Mouse (Mus musculus) MEL (cell line): ENCODE results near the gene Gm28729. TPM values are rescaled to one million over a fixed set of nuclear protein-coding genes. Genes with fewer than 3 reads are reported as not detected.

Source experiments
- DNase-seq: peaks from one replicate; pipeline ENCODE4 v3.0.0; 2011; ENCODE audit warnings: low read depth, low spot score
- H3K27ac ChIP-seq: 2 replicates; pipeline ENCODE4 v1.5.1; 2012; ENCODE audit warnings: low read depth, mild to moderate bottlenecking, control low read depth, low read length, moderate library complexity; ENCODE audit not compliant: control insufficient read depth
- H3K27me3 ChIP-seq, 2 experiments: fragments of 150-350 bp in 1 of 2; sonication (generic) in 1 of 2; 2 replicates each; pipeline ENCODE4 v1.6.1; 2012; ENCODE audit warnings: low read length in 2 of 2, mild to moderate bottlenecking in 2 of 2, improper control_type of control experiment in 1 of 2, moderate library complexity in 1 of 2; ENCODE audit not compliant: insufficient read depth in 2 of 2, control insufficient read depth in 1 of 2
- H3K36me3 ChIP-seq, 2 experiments: 2 replicates each; pipeline ENCODE4 v1.6.1; 2012 to 2014; ENCODE audit warnings: low read length in 2 of 2, improper control_type of control experiment in 1 of 2, inconsistent platforms in 1 of 2, mild to moderate bottlenecking in 1 of 2; ENCODE audit not compliant: insufficient read depth in 2 of 2, control insufficient read depth in 1 of 2
- H3K4me1 ChIP-seq, 2 experiments: fragments of 150-350 bp in 1 of 2; sonication (generic) in 1 of 2; 2 replicates each; pipeline ENCODE4 v1.6.1; 2012; ENCODE audit warnings: low read length in 2 of 2, improper control_type of control experiment in 1 of 2, mild to moderate bottlenecking in 1 of 2; ENCODE audit not compliant: insufficient read depth in 2 of 2, control insufficient read depth in 1 of 2
- H3K4me3 ChIP-seq, 2 experiments: fragments of 150-350 bp in 1 of 2; sonication (generic) in 1 of 2; 2 replicates each; pipeline ENCODE4 v1.5.1; 2012; ENCODE audit warnings: low read depth in 2 of 2, low read length in 2 of 2, mild to moderate bottlenecking in 2 of 2, moderate library complexity in 2 of 2, control low read depth in 1 of 2, improper control_type of control experiment in 1 of 2; ENCODE audit not compliant: control insufficient read depth in 1 of 2, insufficient read depth in 1 of 2
- H3K79me2 ChIP-seq: 2 replicates; pipeline ENCODE4 v1.6.1; 2012; ENCODE audit warnings: mild to moderate bottlenecking, low read length, moderate library complexity; ENCODE audit not compliant: control insufficient read depth, poor library complexity, insufficient read depth
- H3K9ac ChIP-seq: 2 replicates; pipeline ENCODE4 v1.6.1; 2012; ENCODE audit warnings: low read depth, mild to moderate bottlenecking, control low read depth, low read length, moderate library complexity; ENCODE audit not compliant: control insufficient read depth, poor library complexity, severe bottlenecking
- H3K9me3 ChIP-seq: fragments of 150-350 bp; sonication (generic); replicated peaks from 2 replicates; pipeline ENCODE4 v1.6.1; 2012; ENCODE audit warnings: mild to moderate bottlenecking, low read length, improper control_type of control experiment, moderate library complexity; ENCODE audit not compliant: insufficient read depth
- CHD1 ChIP-seq: IDR thresholded peaks from 2 replicates; pipeline ENCODE4 v1.6.1; 2012; ENCODE audit warnings: low read depth, mild to moderate bottlenecking, inconsistent platforms, low read length, improper control_type of control experiment
- CHD2 ChIP-seq: IDR thresholded peaks from 2 replicates; pipeline ENCODE4 v1.6.1; 2011; ENCODE audit warnings: low read length, improper control_type of control experiment
- CTCF ChIP-seq, 3 experiments: IDR thresholded peaks in 2 of 3; conservative IDR thresholded peaks in 1 of 3; 2 replicates each; pipeline ENCODE4 v1.5.1; 2011 to 2012; ENCODE audit warnings: low read length in 3 of 3, low read depth in 2 of 3, mild to moderate bottlenecking in 2 of 3, improper control_type of control experiment in 1 of 3, inconsistent platforms in 1 of 3, mixed read lengths in 1 of 3, moderate library complexity in 1 of 3; ENCODE audit not compliant: control insufficient read depth in 1 of 3, insufficient read depth in 1 of 3, poor library complexity in 1 of 3, severe bottlenecking in 1 of 3
- EP300 ChIP-seq, 2 experiments: IDR thresholded peaks; 2 replicates each; pipeline ENCODE4 v1.6.1; 2011; ENCODE audit warnings: improper control_type of control experiment in 2 of 2, low read length in 2 of 2, low read depth in 1 of 2, mild to moderate bottlenecking in 1 of 2
- JUND ChIP-seq: IDR thresholded peaks from 2 replicates; pipeline ENCODE4 v1.6.1; 2011; ENCODE audit warnings: low read depth, mild to moderate bottlenecking, improper control_type of control experiment, low read length
- MAZ ChIP-seq: IDR thresholded peaks from 2 replicates; pipeline ENCODE4 v1.6.1; 2012; ENCODE audit warnings: low read depth, mild to moderate bottlenecking, inconsistent platforms, low read length, improper control_type of control experiment
- MXI1 ChIP-seq: IDR thresholded peaks from 2 replicates; pipeline ENCODE4 v1.6.1; 2011; ENCODE audit warnings: mild to moderate bottlenecking, low read depth, low read length, improper control_type of control experiment
- MYB ChIP-seq: IDR thresholded peaks from 2 replicates; pipeline ENCODE4 v1.6.1; 2011; ENCODE audit warnings: mild to moderate bottlenecking, low read depth, low read length, improper control_type of control experiment
- NELFE ChIP-seq: IDR thresholded peaks from 2 replicates; pipeline ENCODE4 v1.6.1; 2011; ENCODE audit warnings: low read depth, low read length, improper control_type of control experiment
- POLR2AphosphoS2 ChIP-seq: IDR thresholded peaks from 2 replicates; pipeline ENCODE4 v1.6.1; 2011; ENCODE audit warnings: low read length, improper control_type of control experiment
- POLR2AphosphoS5 ChIP-seq: IDR thresholded peaks from 2 replicates; pipeline ENCODE4 v1.6.1; 2012; ENCODE audit warnings: low read depth, borderline replicate concordance, mild to moderate bottlenecking, inconsistent platforms, low read length, moderate library complexity, mixed read lengths
- SMC3 ChIP-seq: IDR thresholded peaks from 2 replicates; pipeline ENCODE4 v1.6.1; 2011; ENCODE audit warnings: low read depth, low read length, improper control_type of control experiment
- TBP ChIP-seq: IDR thresholded peaks from 2 replicates; pipeline ENCODE4 v1.8.0; 2011; ENCODE audit warnings: low read depth, low read length, improper control_type of control experiment
- TCF12 ChIP-seq: IDR thresholded peaks from 2 replicates; pipeline ENCODE4 v1.6.1; 2014; ENCODE audit warnings: low read depth, mild to moderate bottlenecking, inconsistent platforms, low read length, improper control_type of control experiment, moderate library complexity
- USF2 ChIP-seq, 2 experiments: IDR thresholded peaks; 2 replicates each; pipeline ENCODE4 v1.6.1; 2011 to 2012; ENCODE audit warnings: improper control_type of control experiment in 2 of 2, low read length in 2 of 2, borderline replicate concordance in 1 of 2, inconsistent platforms in 1 of 2, low read depth in 1 of 2, mild to moderate bottlenecking in 1 of 2; ENCODE audit not compliant: insufficient read depth in 1 of 2
- ZMIZ1 ChIP-seq: IDR thresholded peaks from 2 replicates; pipeline ENCODE4 v1.6.1; 2012; ENCODE audit warnings: low read depth, mild to moderate bottlenecking, inconsistent platforms, low read length, improper control_type of control experiment, moderate library complexity
- polyA plus RNA-seq, 2 experiments: library from polyadenylated mRNA; stranded (reverse) in 1 of 2; unstranded in 1 of 2; fragments of >175 nt in 1 of 2; fragments of >200 nt in 1 of 2; gene quantifications; 2 replicates each; pipeline versions ENCODE4 v1.2.1 to v1.2.4; 2012; ENCODE audit warnings: low replicate concordance in 2 of 2, low read depth in 1 of 2; ENCODE audit not compliant: insufficient read length in 2 of 2, insufficient read depth in 1 of 2, missing spikeins in 1 of 2
- total RNA-seq: library from RNA; depleted of rRNA; stranded (reverse); fragments of 300-350 nt; gene quantifications from 2 replicates; pipeline ENCODE4 v1.2.3, GENCODE M21; 2012

Gm28729 gene
- total and polyA plus RNA-seq, 3 experiments: not detected

GRCm38 (mm10) chr9:96572754-96573153 lies 47.7 kb upstream of the Gm28729 start:
- no peak overlapping the region for H3K9ac ChIP-seq
- H3K9me3 ChIP-seq: no peaks in the 10 kb centered on the region
- H3K4me3 ChIP-seq: no peak overlapping the region
- no peak for TF ChIP-seq NELFE
- no peak for TF ChIP-seq CHD2
- TF ChIP-seq TBP: no peak
- TF ChIP-seq MAZ: no peak
- TF ChIP-seq ZMIZ1: no peak
- TF ChIP-seq EP300 (IDR thresholded peaks at IDR 0.05; ENCODE audit: low read depth in 1 of 2, low read length in 2 of 2): no peak
- no peak for TF ChIP-seq MYB
- TF ChIP-seq CHD1: no peak
- TF ChIP-seq JUND: no peak
- TF ChIP-seq SMC3: no peak
- TF ChIP-seq USF2 (IDR thresholded peaks at IDR 0.05; ENCODE audit: borderline replicate concordance in 1 of 2, insufficient read depth in 1 of 2, low read depth in 1 of 2, low read length in 2 of 2): no peak
- no peak for TF ChIP-seq TCF12
- no peak for TF ChIP-seq POLR2AphosphoS5
- TF ChIP-seq MXI1: no peak
- TF ChIP-seq POLR2AphosphoS2: no peak
- TF ChIP-seq CTCF (IDR thresholded peaks at IDR 0.05 in 2 of 3, conservative IDR thresholded peaks at IDR 0.05 in 1 of 3; ENCODE audit: control insufficient read depth in 1 of 3, insufficient read depth in 1 of 3, low read depth in 2 of 3, low read length in 3 of 3, poor library complexity in 1 of 3, severe bottlenecking in 1 of 3): no peak
- H3K79me2 ChIP-seq: no peaks in the 10 kb centered on the region
- peaks cover 5 to 19% of the 10 kb centered on the region in 2 experiments for H3K36me3 ChIP-seq
- H3K4me1 ChIP-seq: peaks cover 3% of the 10 kb centered on the region in 2 experiments; a peak in 3 of 4 replicates
- no peaks in the 10 kb centered on the region for H3K27me3 ChIP-seq
- no peak overlapping the region for H3K27ac ChIP-seq
- no peak for DNase-seq

- no peak for TF ChIP-seq CHD1
- TF ChIP-seq EP300 (IDR thresholded peaks at IDR 0.05; ENCODE audit: low read depth in 1 of 2, low read length in 2 of 2): 0 out of 4 replicates have a peak, but pooled peaks of 1 of the 2 experiments have one; percentile 9
- no peaks in the 10 kb centered on the region for H3K4me1 ChIP-seq
- H3K27me3 ChIP-seq: no peaks in the 10 kb centered on the region
- H3K9me3 ChIP-seq: no peaks in the 10 kb centered on the region
- no peak overlapping the region for H3K9ac ChIP-seq
- no peak overlapping the region for H3K4me3 ChIP-seq
- H3K36me3 ChIP-seq: peaks cover 0 to 29% of the 10 kb centered on the region in 2 experiments; a peak in 2 of 4 replicates
- DNase-seq: no peak
- no peak overlapping the region for H3K27ac ChIP-seq
- H3K79me2 ChIP-seq: no peaks in the 10 kb centered on the region
Observed at GRCm38 (mm10) chr9:96566470-96566996, 41.5 kb upstream of the Gm28729 start.
